Comparison of ENCODE assay signal across 8 mouse cellular contexts in genomic region chr8:94098996-94099395, GRCm38 (mm10). TPM values are rescaled to one million over a fixed set of nuclear protein-coding genes. Genes with fewer than 3 reads are reported as not detected.
A peak's percentile ranks its signal among the peaks of the same experiment; 100 is the strongest.
DNase-seq lines count a peak whose midpoint lies in the region; ATAC-seq and TF ChIP-seq lines count a peak whose summit lies in the region.

No protein-coding gene starts in this region.

- H3K4me1 ChIP-seq in thymus, adult 2 months (replicated peaks; ENCODE audit: control insufficient read depth, insufficient read depth, low read length): peaks cover 6% of the 10 kb centered on the region
- peaks cover 13% of the 10 kb centered on the region for H3K4me1 ChIP-seq in liver, embryonic 13.5 days (replicated peaks)

- peak overlapping the region; percentile 74 for H3K4me2 ChIP-seq in liver, embryonic 13.5 days

- no peaks in the 10 kb centered on the region for H3K9me3 ChIP-seq in liver, embryonic 13.5 days (replicated peaks)

- ATAC-seq in liver, embryonic 13.5 days (ENCODE audit: low read depth): no peak

- intact Hi-C loops in gastrocnemius, postnatal 14 days (cut with DNase I; ENCODE audit: low total_unique reads): no loop called here

- H3K9ac ChIP-seq in liver, embryonic 13.5 days: peak overlapping the region; percentile 76

- H3K27ac ChIP-seq in thymus, adult 2 months (ENCODE audit: control insufficient read depth, insufficient read depth, low read length): no peak overlapping the region
- H3K27ac ChIP-seq in liver, embryonic 13.5 days: peak overlapping the region; percentile 95

- no peaks in the 10 kb centered on the region for H3K27me3 ChIP-seq in thymus, adult 2 months (ENCODE audit: control insufficient read depth, insufficient read depth, low read length)
- H3K27me3 ChIP-seq in liver, embryonic 13.5 days: peaks cover 40% of the 10 kb centered on the region

- DNase-seq in embryo, embryonic 11 days: peak; percentile 27
- DNase-seq in embryo, embryonic 9.5 days (ENCODE audit: extremely low spot score): no peak
- peak; percentile 3 for DNase-seq in thymus, postnatal 0 days (ENCODE audit: low spot score)
- DNase-seq in thymus, adult 2 months: no peak
- no peak for DNase-seq in liver, embryonic 13.5 days
- no peak for DNase-seq in thymus, postnatal 36 days
- DNase-seq in gastrocnemius, postnatal 14 days: no peak
- DNase-seq in cerebellum, adult 9-11 months: no peak

- H3K36me3 ChIP-seq in thymus, adult 2 months (ENCODE audit: control insufficient read depth, insufficient read depth, low read length): no peaks in the 10 kb centered on the region
- no peaks in the 10 kb centered on the region for H3K36me3 ChIP-seq in liver, embryonic 13.5 days

- no peak for TF ChIP-seq CTCF in thymus, adult 2 months (IDR thresholded peaks at IDR 0.05; ENCODE audit: borderline replicate concordance, control insufficient read depth, extremely low read depth, insufficient read depth, low read length, poor library complexity)

- H3K4me3 ChIP-seq in thymus, adult 2 months (ENCODE audit: control insufficient read depth, insufficient read depth, low read length): no peak overlapping the region
- peak overlapping the region; percentile 70 for H3K4me3 ChIP-seq in liver, embryonic 13.5 days (replicated peaks)

- WGBS in thymus, adult 2 months: 81% methylated on average over 4 of the region's 4 CpGs
- WGBS in liver, embryonic 13.5 days (ENCODE audit: insufficient replicate concordance): 50% methylated on average over 4 of the region's 4 CpGs

- TF ChIP-seq POLR2A in thymus, adult 2 months (IDR thresholded peaks at IDR 0.05; ENCODE audit: control insufficient read depth, extremely low read depth, insufficient read depth, low read length, poor library complexity): no peak

RNA-seq across cellular contexts. Expression of gene Bbs2, which starts 0.3 kb away (rescaled TPM):
- polyA plus RNA-seq in thymus, postnatal 0 days (2015; fragmentation: Nextera tagmentation; extraction: Ambion mirVana): 7.2 and 9.3 TPM in 2 replicates
- 7.5 and 13.0 TPM in 2 replicates for polyA plus RNA-seq in thymus, adult 2 months (2012; rRNA removed)
- 2.9 and 4.2 TPM in 2 replicates for polyA plus RNA-seq in liver, embryonic 13.5 days (2015; fragmentation: Nextera tagmentation; extraction: Ambion mirVana)
- 1 to 10 TPM; 3.1 to 3.7 TPM for total RNA-seq in gastrocnemius, postnatal 14 days (2021)

RNA-seq across cellular contexts. Expression of gene Mt4, which starts 38.0 kb away (rescaled TPM):
- polyA plus RNA-seq in thymus, postnatal 0 days (2015; fragmentation: Nextera tagmentation; extraction: Ambion mirVana): 4.9 and 5.6 TPM in 2 replicates
- polyA plus RNA-seq in thymus, adult 2 months (2012; rRNA removed): 6.5 and 12.1 TPM in 2 replicates
- 0.78 and 0.98 TPM in 2 replicates for polyA plus RNA-seq in liver, embryonic 13.5 days (2015; fragmentation: Nextera tagmentation; extraction: Ambion mirVana)
- total RNA-seq in gastrocnemius, postnatal 14 days (2021): not detected

RNA-seq across cellular contexts. Expression of gene Mt3, which starts 53.4 kb away (rescaled TPM):
- polyA plus RNA-seq in thymus, postnatal 0 days (2015; fragmentation: Nextera tagmentation; extraction: Ambion mirVana): 3.6 and 4.6 TPM in 2 replicates
- polyA plus RNA-seq in thymus, adult 2 months (2012; rRNA removed): 0.96 and 1.9 TPM in 2 replicates
- polyA plus RNA-seq in liver, embryonic 13.5 days (2015; fragmentation: Nextera tagmentation; extraction: Ambion mirVana): 0.45 and 0.47 TPM in 2 replicates
- total RNA-seq in gastrocnemius, postnatal 14 days (2021): 10 to 100 TPM in 1 of 2 experiments, 1 to 10 TPM in 1; 5.8 to 11.2 TPM

Comparison
In these comparisons a context has a peak if more than half of its experiments do, and no peak if none do; other contexts are left out.
1. DNase-seq: peak in embryo, embryonic 11 days (single experiment) and thymus, postnatal 0 days (single experiment); none in embryo, embryonic 9.5 days (single experiment), thymus, adult 2 months (single experiment), liver, embryonic 13.5 days (single experiment), thymus, postnatal 36 days (0 of 2), gastrocnemius, postnatal 14 days (single experiment) and cerebellum, adult 9-11 months (single experiment).